Comparison of ENCODE assay signal across 10 mouse cellular contexts in genomic region chrX:169980809-169981289, GRCm38 (mm10). TPM values are rescaled to one million over a fixed set of nuclear protein-coding genes. Genes with fewer than 3 reads are reported as not detected.
DNase-seq lines count a peak whose midpoint lies in the region; ATAC-seq lines count a peak whose summit lies in the region.
"Had no signal": no experiment of that assay in that cellular context is flagged by ENCODE, and none has a peak within 500 bp of the region (broad histone marks: within the 10 kb centered on the region; RNA-seq: fewer than 3 reads in every experiment).

No protein-coding gene starts in this region.

- peaks cover 59% of the 10 kb centered on the region for H3K36me3 ChIP-seq in heart, embryonic 14.5 days (ENCODE audit: control insufficient read depth, insufficient read depth, low read length)
- H3K36me3 ChIP-seq in midbrain, embryonic 16.5 days (ENCODE audit: control insufficient read depth, insufficient read depth, low read length): peaks cover 31% of the 10 kb centered on the region

- H3K9ac ChIP-seq in heart, embryonic 14.5 days (ENCODE audit: low read length): no peak overlapping the region
- no peak overlapping the region for H3K9ac ChIP-seq in midbrain, embryonic 16.5 days (ENCODE audit: low read depth, low read length)
- H3K9ac ChIP-seq: neural tube, embryonic 13.5 days had no signal

- peaks cover 6 to 7% of the 10 kb centered on the region in 2 experiments; a peak in 3 of 4 replicates for H3K4me1 ChIP-seq in heart, embryonic 14.5 days (ENCODE audit: control insufficient read depth in 2 of 2, insufficient read depth in 2 of 2, low read length in 2 of 2)
- peaks cover 3% of the 10 kb centered on the region; the same call in 1 of the 2 replicates for H3K4me1 ChIP-seq in midbrain, embryonic 16.5 days (ENCODE audit: control insufficient read depth, insufficient read depth, low read length)
- H3K4me1 ChIP-seq: neural tube, embryonic 13.5 days had no signal

- 68% methylated on average over 12 of the region's 12 CpGs for WGBS in heart, embryonic 14.5 days
- WGBS in midbrain, embryonic 16.5 days: 87% methylated on average over 12 of the region's 12 CpGs

- H3K4me3 ChIP-seq in heart, embryonic 14.5 days (ENCODE audit: control insufficient read depth in 1 of 2, insufficient read depth in 1 of 2, low read depth in 1 of 2, low read length in 2 of 2): no peak overlapping the region
- H3K4me3 ChIP-seq in midbrain, embryonic 16.5 days (ENCODE audit: low read depth, low read length): no peak overlapping the region
- H3K4me3 ChIP-seq: neural tube, embryonic 13.5 days had no signal

- peaks cover 35% of the 10 kb centered on the region for H3K9me3 ChIP-seq in heart, embryonic 14.5 days (ENCODE audit: control insufficient read depth, low read length)
- peaks cover 20% of the 10 kb centered on the region for H3K9me3 ChIP-seq in midbrain, embryonic 16.5 days (replicated peaks; ENCODE audit: control insufficient read depth, low read length, poor library complexity, severe bottlenecking)

- DNase-seq in adrenal gland, adult (ENCODE audit: inconsistent age in 2 of 2, low spot score in 1 of 2): peak; percentile 64 to 82
- no peak for DNase-seq in adrenal gland, postnatal 25 days
- DNase-seq in layer of hippocampus, adult 9-11 months: peak; percentile 52
- no peak for DNase-seq in layer of hippocampus, postnatal 10 days (ENCODE audit: low spot score in 2 of 2)
- peak; percentile 61 for DNase-seq in Muller cell, postnatal 12 days (ENCODE audit: inconsistent ontology term)
- peak; percentile 41 for DNase-seq in mesoderm, embryonic 11.5 days (ENCODE audit: low read depth, low spot score)

- H3K4me2 ChIP-seq in heart, embryonic 14.5 days (ENCODE audit: low read length): 0 out of 2 replicates have a peak overlapping the region, but pooled peaks have one; percentile 1
- no peak overlapping the region for H3K4me2 ChIP-seq in midbrain, embryonic 16.5 days (ENCODE audit: low read length)
- H3K4me2 ChIP-seq: neural tube, embryonic 13.5 days had no signal

- H3K27ac ChIP-seq in heart, embryonic 14.5 days (replicated peaks in 1 of 2; ENCODE audit: control insufficient read depth in 1 of 2, insufficient read depth in 1 of 2, low read depth in 2 of 2, low read length in 2 of 2): peak overlapping the region; percentile 25 to 44
- H3K27ac ChIP-seq in midbrain, embryonic 16.5 days (ENCODE audit: low read length): no peak overlapping the region
- H3K27ac ChIP-seq: kidney, postnatal 0 days; neural tube, embryonic 13.5 days had no signal

- ATAC-seq in heart, embryonic 14.5 days (ENCODE audit: insufficient number of reproducible peaks, insufficient read depth, low FRiP score, low read depth): no peak
- no peak for ATAC-seq in midbrain, embryonic 16.5 days

- H3K27me3 ChIP-seq in heart, embryonic 14.5 days (ENCODE audit: control insufficient read depth, insufficient read depth, low read length): no peaks in the 10 kb centered on the region
- H3K27me3 ChIP-seq in midbrain, embryonic 16.5 days (ENCODE audit: control insufficient read depth, insufficient read depth, low read depth, low read length): no peaks in the 10 kb centered on the region
- H3K27me3 ChIP-seq: neural tube, embryonic 13.5 days had no signal

RNA-seq across cellular contexts. Expression of gene Gm21887, which starts 28.6 kb away (rescaled TPM):
- 401 and 486 TPM in 2 replicates for total RNA-seq in adrenal gland, postnatal 25 days (2021)
- total RNA-seq in layer of hippocampus, postnatal 10 days (2021): 100 to 1,000 TPM; 327 to 366 TPM
- 181 and 228 TPM in 2 replicates for polyA plus RNA-seq in heart, embryonic 14.5 days (2014; fragmentation: Nextera tagmentation; extraction: Ambion mirVana)
- polyA plus RNA-seq in midbrain, embryonic 16.5 days (2015; fragmentation: Nextera tagmentation; extraction: Ambion mirVana): 124 and 217 TPM in 2 replicates

Comparison
In these comparisons a context has a peak if more than half of its experiments do, and no peak if none do; other contexts are left out.
1. DNase-seq: peak in adrenal gland, adult (2 of 2), layer of hippocampus, adult 9-11 months (single experiment), Muller cell, postnatal 12 days (single experiment) and mesoderm, embryonic 11.5 days (single experiment); none in adrenal gland, postnatal 25 days (single experiment) and layer of hippocampus, postnatal 10 days (0 of 2).